Mouse (Mus musculus): Measurements from ENCODE around the gene Gtsf1. TPM values are rescaled to one million over a fixed set of nuclear protein-coding genes. Genes with fewer than 3 reads are reported as not detected.

Gtsf1 gene
- total RNA-seq, 1 experiment: 4.9 TPM

- in situ Hi-C loops (cut with MboI; ENCODE audit: low sequenced_read_pairs in 2 of 2, unreplicated experiment in 2 of 2): no loop called here
- Histone ChIP-seq H3K9me3 (ENCODE audit: control insufficient read depth, insufficient read depth, low read depth, low read length) (no peaks in the 10 kb centered on the region), H3K9ac (ENCODE audit: insufficient read depth, low read depth, low read length, poor library complexity, severe bottlenecking) (no peak overlapping the region), H3K4me3 (ENCODE audit: insufficient read depth in 1 of 2, low read depth in 1 of 2, low read length in 2 of 2, poor library complexity in 1 of 2, severe bottlenecking in 1 of 2) (no peak overlapping the region), H3K36me3 (ENCODE audit: control insufficient read depth, insufficient read depth, low read length, poor library complexity, severe bottlenecking) (no peaks in the 10 kb centered on the region), H3K4me1 (ENCODE audit: control insufficient read depth in 2 of 2, insufficient read depth in 2 of 2, low read length in 2 of 2, poor library complexity in 1 of 2) (peaks cover 4 to 30% of the 10 kb centered on the region in 2 experiments; a peak in 2 of 4 replicates), H3K27ac (ENCODE audit: insufficient read depth, low read depth, low read length, poor library complexity, severe bottlenecking) (no peak overlapping the region)
- TF ChIP-seq CHD2 (IDR thresholded peaks at IDR 0.05; ENCODE audit: low read depth, low read length) (no peak), MAFK (IDR thresholded peaks at IDR 0.05; ENCODE audit: insufficient read depth, low read depth, low read length) (no peak), HCFC1 (IDR thresholded peaks at IDR 0.05; ENCODE audit: borderline replicate concordance, insufficient read depth, low read length) (no peak), ZNF384 (IDR thresholded peaks at IDR 0.05; ENCODE audit: low read depth, low read length) (no peak), ZC3H11A (IDR thresholded peaks at IDR 0.05; ENCODE audit: borderline replicate concordance, low read depth, low read length) (no peak)
- DNase-seq (ENCODE audit: low read depth, low spot score): no peak
These were observed 59.8 kb downstream of the Gtsf1 start for GRCm38 (mm10) chr15:103370462-103370861.

GRCm38 (mm10) chr15:103369123-103369522 is 61.1 kb downstream of the Gtsf1 start:
- Histone ChIP-seq H3K27ac (ENCODE audit: insufficient read depth, low read depth, low read length, poor library complexity, severe bottlenecking) (no peak overlapping the region), H3K9ac (ENCODE audit: insufficient read depth, low read depth, low read length, poor library complexity, severe bottlenecking) (no peak overlapping the region), H3K4me3 (ENCODE audit: insufficient read depth in 1 of 2, low read depth in 1 of 2, low read length in 2 of 2, poor library complexity in 1 of 2, severe bottlenecking in 1 of 2) (0 out of 4 replicates have a peak overlapping the region, but pooled peaks of 1 of the 2 experiments have one; percentile 12), H3K36me3 (ENCODE audit: control insufficient read depth, insufficient read depth, low read length, poor library complexity, severe bottlenecking) (no peaks in the 10 kb centered on the region), H3K4me1 (ENCODE audit: control insufficient read depth in 2 of 2, insufficient read depth in 2 of 2, low read length in 2 of 2, poor library complexity in 1 of 2) (peaks cover 8 to 32% of the 10 kb centered on the region in 2 experiments; a peak in 3 of 4 replicates), H3K9me3 (ENCODE audit: control insufficient read depth, insufficient read depth, low read depth, low read length) (no peaks in the 10 kb centered on the region)
- no peak for DNase-seq (ENCODE audit: low read depth, low spot score)
- in situ Hi-C loops (cut with MboI; ENCODE audit: low sequenced_read_pairs in 2 of 2, unreplicated experiment in 2 of 2): no loop called here
- TF ChIP-seq MAFK (IDR thresholded peaks at IDR 0.05; ENCODE audit: insufficient read depth, low read depth, low read length): no peak
- no peak for TF ChIP-seq ZC3H11A (IDR thresholded peaks at IDR 0.05; ENCODE audit: borderline replicate concordance, low read depth, low read length)
- TF ChIP-seq CHD2 (IDR thresholded peaks at IDR 0.05; ENCODE audit: low read depth, low read length): no peak
- no peak for TF ChIP-seq HCFC1 (IDR thresholded peaks at IDR 0.05; ENCODE audit: borderline replicate concordance, insufficient read depth, low read length)
- no peak for TF ChIP-seq ZNF384 (IDR thresholded peaks at IDR 0.05; ENCODE audit: low read depth, low read length)

DNA sequence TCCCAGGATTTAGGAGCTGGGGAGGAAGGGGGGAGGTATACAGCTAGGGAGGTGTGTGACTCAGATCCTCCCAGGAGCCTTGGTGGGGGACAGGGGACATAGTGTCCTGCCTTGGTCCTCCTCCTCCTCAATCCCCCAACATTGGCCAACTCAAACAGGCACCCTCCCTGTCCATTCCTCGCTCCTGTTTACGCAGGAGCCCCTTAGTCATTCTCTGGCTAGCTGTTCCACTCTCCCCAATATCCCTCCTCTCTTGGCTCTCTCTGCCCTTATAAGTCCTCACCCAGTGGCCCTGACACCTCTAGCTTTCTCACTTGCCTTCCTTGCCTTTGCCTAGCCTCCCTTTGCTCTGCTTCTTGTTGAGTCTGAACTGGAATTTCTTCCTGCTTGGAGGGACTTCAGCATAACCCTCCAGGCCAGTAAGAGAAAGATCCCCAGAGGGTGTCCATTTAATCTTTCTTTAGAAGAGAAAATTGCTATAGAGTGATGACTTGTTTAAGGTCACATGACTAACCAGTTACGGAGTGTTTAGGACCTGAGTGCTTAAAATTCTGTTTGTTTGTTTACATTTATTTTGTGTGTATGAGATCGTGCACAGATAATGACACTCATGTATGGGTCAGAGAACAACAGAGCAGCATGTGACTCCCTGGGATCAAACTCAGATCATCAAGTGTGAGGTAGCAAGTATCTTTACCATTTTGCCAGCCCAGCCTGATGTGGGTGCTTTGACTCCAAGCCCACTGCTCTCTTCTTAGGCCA is 61.9 kb downstream of the Gtsf1 start:
- DNase-seq (ENCODE audit: low read depth, low spot score): no peak
- Histone ChIP-seq H3K27ac (ENCODE audit: insufficient read depth, low read depth, low read length, poor library complexity, severe bottlenecking) (no peak overlapping the region; the same call in 1 of the 2 replicates), H3K4me1 (ENCODE audit: control insufficient read depth in 2 of 2, insufficient read depth in 2 of 2, low read length in 2 of 2, poor library complexity in 1 of 2) (peaks cover 12 to 32% of the 10 kb centered on the region in 2 experiments), H3K9me3 (ENCODE audit: control insufficient read depth, insufficient read depth, low read depth, low read length) (no peaks in the 10 kb centered on the region), H3K4me3 (ENCODE audit: insufficient read depth in 1 of 2, low read depth in 1 of 2, low read length in 2 of 2, poor library complexity in 1 of 2, severe bottlenecking in 1 of 2) (no peak overlapping the region), H3K9ac (ENCODE audit: insufficient read depth, low read depth, low read length, poor library complexity, severe bottlenecking) (no peak overlapping the region), H3K36me3 (ENCODE audit: control insufficient read depth, insufficient read depth, low read length, poor library complexity, severe bottlenecking) (no peaks in the 10 kb centered on the region)
- in situ Hi-C loops (cut with MboI; ENCODE audit: low sequenced_read_pairs in 2 of 2, unreplicated experiment in 2 of 2): no loop called here
- TF ChIP-seq MAFK (IDR thresholded peaks at IDR 0.05; ENCODE audit: insufficient read depth, low read depth, low read length): no peak
- no peak for TF ChIP-seq ZC3H11A (IDR thresholded peaks at IDR 0.05; ENCODE audit: borderline replicate concordance, low read depth, low read length)
- TF ChIP-seq ZNF384 (IDR thresholded peaks at IDR 0.05; ENCODE audit: low read depth, low read length): no peak
- TF ChIP-seq HCFC1 (IDR thresholded peaks at IDR 0.05; ENCODE audit: borderline replicate concordance, insufficient read depth, low read length): no peak
- no peak for TF ChIP-seq CHD2 (IDR thresholded peaks at IDR 0.05; ENCODE audit: low read depth, low read length)

GRCm38 (mm10) chr15:103366376-103367149 is 63.7 kb downstream of the Gtsf1 start, which contains the start of gene Itga5:
Gene Itga5, minus strand, starts transcription at chr15:103366763.
- no peak for DNase-seq (ENCODE audit: low read depth, low spot score)
- TF ChIP-seq ZC3H11A (IDR thresholded peaks at IDR 0.05; ENCODE audit: borderline replicate concordance, low read depth, low read length) (no peak), HCFC1 (IDR thresholded peaks at IDR 0.05; ENCODE audit: borderline replicate concordance, insufficient read depth, low read length) (no peak), CHD2 (IDR thresholded peaks at IDR 0.05; ENCODE audit: low read depth, low read length) (no peak), MAFK (IDR thresholded peaks at IDR 0.05; ENCODE audit: insufficient read depth, low read depth, low read length) (no peak), ZNF384 (IDR thresholded peaks at IDR 0.05; ENCODE audit: low read depth, low read length) (no peak)
- peak within 1 kb of the TSS; percentile 75 for H3K27ac ChIP-seq (ENCODE audit: insufficient read depth, low read depth, low read length, poor library complexity, severe bottlenecking)
- H3K9ac ChIP-seq (ENCODE audit: insufficient read depth, low read depth, low read length, poor library complexity, severe bottlenecking): peak within 1 kb of the TSS; percentile 81
- no peaks in the 10 kb centered on the region for H3K9me3 ChIP-seq (ENCODE audit: control insufficient read depth, insufficient read depth, low read depth, low read length)
- peak within 1 kb of the TSS; percentile 80 to 97 for H3K4me3 ChIP-seq (ENCODE audit: insufficient read depth in 1 of 2, low read depth in 1 of 2, low read length in 2 of 2, poor library complexity in 1 of 2, severe bottlenecking in 1 of 2)
- in situ Hi-C loops (cut with MboI; ENCODE audit: low sequenced_read_pairs in 2 of 2, unreplicated experiment in 2 of 2): no loop called here
- H3K36me3 ChIP-seq (ENCODE audit: control insufficient read depth, insufficient read depth, low read length, poor library complexity, severe bottlenecking): no peaks in the 10 kb centered on the region; the same call in 1 of the 2 replicates
- peaks cover 16 to 36% of the 10 kb centered on the region in 2 experiments for H3K4me1 ChIP-seq (ENCODE audit: control insufficient read depth in 2 of 2, insufficient read depth in 2 of 2, low read length in 2 of 2, poor library complexity in 1 of 2)

Measured in ES-E14 (cell line).